Mouse (Mus musculus) Patski (cell line): ENCODE data around the gene Tmem255b. TPM values are rescaled to one million over a fixed set of nuclear protein-coding genes. Genes with fewer than 3 reads are reported as not detected.

Source experiments
- ATAC-seq: fragments of 100-300 bp; one replicate; pipeline ENCODE4 v1.8.0; 2021
- CTCF ChIA-PET: fragments of 350-600 bp; sonication (Branson Sonifier 250); formaldehyde crosslinking; loops from one replicate; lab custom pipeline; 2022; ENCODE audit warnings: inconsistent platforms; lab: Charles Lee
- POLR2A ChIA-PET: fragments of 350-600 bp; sonication (Branson Sonifier 250); formaldehyde crosslinking; loops from one replicate; lab custom pipeline; 2022; ENCODE audit warnings: antibody characterized with exemption, inconsistent platforms; lab: Charles Lee
- DNase-seq: peaks from one replicate; pipeline ENCODE4 v3.0.0-alpha.2; 2011; ENCODE audit warnings: low read depth, low spot score
- H3K27me3 ChIP-seq: fragments of 371-371 bp; one replicate; pipeline ENCODE4 v1.5.1; 2021
- CTCF ChIP-seq: fragments of 100-300 bp; IDR thresholded peaks from one replicate; pipeline ENCODE4 v1.5.1; 2021
- in situ Hi-C: fragments of 300-500 bp; cut with MboI; formaldehyde crosslinking; loops from 3 replicates; pipeline ENCODE4 v1.11.1; 2018; ENCODE audit warnings: low pct_unique_long_range_greater_than_20kb, mixed read lengths
- polyA plus RNA-seq: library from polyadenylated mRNA; unstranded; gene quantifications from one replicate; pipeline ENCODE4 v1.2.3, GENCODE M21; 2021

The Tmem255b gene
- polyA plus RNA-seq, 1 experiment from 2014 or later: 0.08 TPM

- DNase-seq (peak; percentile 78), ATAC-seq (peak; percentile 45)
- ChIA-PET POLR2A (interaction anchor here (0.6 to 1.0 kb wide), 2 partner anchors 10 to 29 kb away, joined by 3 read pairs; no protein-coding TSS in a partner anchor), CTCF (no interaction called here)
- in situ Hi-C loops: no loop called here
- no peaks in the 10 kb centered on the region for H3K27me3 ChIP-seq
- no peak for TF ChIP-seq CTCF
These were observed 71.9 kb downstream of the Tmem255b start for GRCm38 (mm10) chr8:13506849-13507248.

- ATAC-seq (no peak), DNase-seq (no peak)
- POLR2A ChIA-PET: interaction anchor here (0.6 kb wide), 1 partner anchor 10 kb away, joined by 3 read pairs; no protein-coding TSS in a partner anchor
- no peaks in the 10 kb centered on the region for H3K27me3 ChIP-seq
- CTCF ChIA-PET: no interaction called here
- no peak for TF ChIP-seq CTCF
- in situ Hi-C loops: no loop called here
These were observed 72.4 kb downstream of the Tmem255b start for GRCm38 (mm10) chr8:13507284-13507937.

- POLR2A ChIA-PET: no interaction called here
- in situ Hi-C loops: no loop called here
- TF ChIP-seq CTCF: no peak
- CTCF ChIA-PET: no interaction called here
- ATAC-seq: no peak
- DNase-seq: no peak
- no peaks in the 10 kb centered on the region for H3K27me3 ChIP-seq
These were observed 77.0 kb downstream of the Tmem255b start for GRCm38 (mm10) chr8:13512016-13512415.

GRCm38 (mm10) chr8:13512677-13513076 lies 77.7 kb downstream of the Tmem255b start:
- ChIA-PET POLR2A (no interaction called here), CTCF (no interaction called here)
- in situ Hi-C loops: no loop called here
- TF ChIP-seq CTCF: no peak
- no peak for DNase-seq
- H3K27me3 ChIP-seq: no peaks in the 10 kb centered on the region
- no peak for ATAC-seq

- ChIA-PET POLR2A (no interaction called here), CTCF (interaction anchor here (1.5 kb wide), 1 partner anchor 52 kb away, joined by 4 read pairs; no protein-coding TSS in a partner anchor)
- in situ Hi-C loops: no loop called here
- ATAC-seq (peak; percentile 6), DNase-seq (no peak)
- no peaks in the 10 kb centered on the region for H3K27me3 ChIP-seq
- no peak for TF ChIP-seq CTCF
These were observed 78.8 kb downstream of the Tmem255b start for GRCm38 (mm10) chr8:13513556-13514370.

- POLR2A ChIA-PET: no interaction called here
- no peak for DNase-seq
- CTCF ChIA-PET: no interaction called here
- no peak for TF ChIP-seq CTCF
- in situ Hi-C loops: no loop called here
- no peak for ATAC-seq
- H3K27me3 ChIP-seq: no peaks in the 10 kb centered on the region
These were observed 81.0 kb downstream of the Tmem255b start for GRCm38 (mm10) chr8:13516011-13516442.

- DNase-seq: no peak
- CTCF ChIA-PET: no interaction called here
- peak; percentile 52 for ATAC-seq
- no peaks in the 10 kb centered on the region for H3K27me3 ChIP-seq
- in situ Hi-C loops: no loop called here
- TF ChIP-seq CTCF: no peak
- POLR2A ChIA-PET: interaction anchor here (0.5 to 0.6 kb wide), 2 partner anchors 10 to 126 kb away, joined by 3 to 4 read pairs; no protein-coding TSS in a partner anchor
These were observed 81.7 kb downstream of the Tmem255b start for GRCm38 (mm10) chr8:13516728-13517127.

- DNase-seq: no peak
- no peak for TF ChIP-seq CTCF
- no peaks in the 10 kb centered on the region for H3K27me3 ChIP-seq
- ATAC-seq: peak; percentile 52
- CTCF ChIA-PET: no interaction called here
- in situ Hi-C loops: no loop called here
- POLR2A ChIA-PET: interaction anchor here (0.5 kb wide), 1 partner anchor 10 kb away, joined by 3 read pairs; no protein-coding TSS in a partner anchor
These were observed 82.3 kb downstream of the Tmem255b start for GRCm38 (mm10) chr8:13517284-13517781.

Other genes with a start within 250 kb of the Tmem255b start
- gene Grtp1, start 234.6 kb upstream of the Tmem255b start, polyA plus RNA-seq: 4.3 TPM
- 0.04 TPM for gene Adprhl1, start 181.0 kb upstream of the Tmem255b start, polyA plus RNA-seq
- 32.5 TPM for gene Dcun1d2, start 147.1 kb upstream of the Tmem255b start, polyA plus RNA-seq
- gene Tmco3, start 147.0 kb upstream of the Tmem255b start, polyA plus RNA-seq: 93.8 TPM
- 169 TPM for gene Tfdp1, start 96.4 kb upstream of the Tmem255b start, polyA plus RNA-seq
- gene Atp4b, start 38.4 kb upstream of the Tmem255b start, polyA plus RNA-seq: not detected
- gene Grk1, start 30.1 kb upstream of the Tmem255b start, polyA plus RNA-seq: not detected
- 101 TPM for gene Gas6, start 59.3 kb downstream of the Tmem255b start, polyA plus RNA-seq
- gene 1700029H14Rik, start 127.3 kb downstream of the Tmem255b start, polyA plus RNA-seq: not detected
- gene Rasa3, start 242.4 kb downstream of the Tmem255b start, polyA plus RNA-seq: 28.1 TPM